Mouse (Mus musculus) testis, adult 2 months (tissue): ENCODE data around the gene Zfp654. TPM values are rescaled to one million over a fixed set of nuclear protein-coding genes. Genes with fewer than 3 reads are reported as not detected.

Source experiments
- H3K27ac ChIP-seq: fragments of 200-500 bp; 2 replicates; pipeline ENCODE4 v1.5.1; 2012; ENCODE audit warnings: low read depth, low read length; ENCODE audit not compliant: control insufficient read depth, insufficient read depth
- H3K27me3 ChIP-seq: fragments of 200-500 bp; 2 replicates; pipeline ENCODE4 v1.6.1; 2012; ENCODE audit warnings: mild to moderate bottlenecking, low read length, moderate library complexity; ENCODE audit not compliant: control insufficient read depth, insufficient read depth
- H3K36me3 ChIP-seq: fragments of 200-500 bp; 2 replicates; pipeline ENCODE4 v1.6.1; 2012; ENCODE audit warnings: mild to moderate bottlenecking, low read length; ENCODE audit not compliant: control insufficient read depth, insufficient read depth
- H3K4me1 ChIP-seq: fragments of 200-500 bp; 2 replicates; pipeline ENCODE4 v1.6.1; 2012; ENCODE audit warnings: low read length; ENCODE audit not compliant: control insufficient read depth, insufficient read depth
- H3K4me3 ChIP-seq: fragments of 200-500 bp; 2 replicates; pipeline ENCODE4 v1.5.1; 2012; ENCODE audit warnings: low read depth, mild to moderate bottlenecking, low read length, moderate library complexity, mixed read lengths; ENCODE audit not compliant: control insufficient read depth
- CTCF ChIP-seq: fragments of 200-500 bp; IDR thresholded peaks from 2 replicates; pipeline ENCODE4 v1.5.1; 2012; ENCODE audit warnings: low read depth, mild to moderate bottlenecking, inconsistent platforms, low read length, moderate library complexity; ENCODE audit not compliant: control insufficient read depth, insufficient read depth, insufficient replicate concordance
- POLR2A ChIP-seq: fragments of 200-500 bp; IDR thresholded peaks from 2 replicates; pipeline ENCODE4 v1.6.1; 2012; ENCODE audit warnings: low read depth, mild to moderate bottlenecking, inconsistent platforms, low read length, moderate library complexity; ENCODE audit not compliant: control insufficient read depth
- polyA plus RNA-seq: library from polyadenylated mRNA; depleted of rRNA; stranded (reverse); fragments of >200 nt; gene quantifications from 2 replicates; pipeline ENCODE4 v1.2.3, GENCODE M21; 2012

Zfp654 gene
- polyA plus RNA-seq, 1 experiment = 41.3 TPM

DNA sequence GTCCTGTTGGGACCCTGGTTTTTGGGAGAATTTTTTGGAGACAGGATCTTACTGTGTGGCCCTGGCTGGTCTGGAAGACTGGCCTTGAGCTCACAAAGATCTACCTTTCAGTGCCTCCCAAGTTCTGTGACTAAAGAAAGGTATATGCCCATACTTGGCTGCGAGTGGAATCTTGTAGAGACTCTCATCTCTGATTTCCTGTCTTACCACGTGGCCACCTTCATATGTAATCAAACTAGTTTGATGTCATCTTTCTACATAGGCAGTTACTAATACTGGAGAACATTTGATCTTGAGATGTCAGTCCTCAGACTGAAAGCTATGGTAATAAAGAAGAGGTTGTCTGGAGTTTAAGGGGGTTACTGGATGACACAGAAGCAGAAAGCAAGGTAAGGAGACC is 30.0 kb upstream of the Zfp654 start:
- no peak overlapping the region for H3K4me3 ChIP-seq
- H3K27ac ChIP-seq = no peak overlapping the region
- no peaks in the 10 kb centered on the region; the same call in 1 of the 2 replicates for H3K4me1 ChIP-seq
- no peaks in the 10 kb centered on the region for H3K27me3 ChIP-seq
- no peaks in the 10 kb centered on the region for H3K36me3 ChIP-seq
- TF ChIP-seq CTCF (no peak), POLR2A (no peak)

DNA sequence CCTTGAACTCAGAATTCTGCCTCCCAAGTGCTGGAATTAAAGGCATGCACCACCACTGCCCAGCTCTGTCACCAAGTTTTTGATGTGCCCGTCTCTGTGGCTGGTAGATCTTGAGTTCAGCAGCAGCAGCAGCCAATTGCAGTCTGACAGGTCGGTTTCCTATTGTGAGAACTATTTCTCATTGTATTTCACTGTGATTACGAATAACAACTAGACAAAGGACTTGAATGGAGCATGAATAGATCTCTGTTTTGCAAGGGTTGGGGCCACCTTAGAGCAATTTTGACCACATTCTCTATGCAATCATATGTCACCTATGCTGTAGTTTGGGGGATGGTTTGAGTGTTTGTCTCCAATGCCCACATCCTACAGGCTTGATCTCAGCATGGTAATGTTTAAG is 29.5 kb upstream of the Zfp654 start:
- no peaks in the 10 kb centered on the region for H3K36me3 ChIP-seq
- H3K4me1 ChIP-seq = no peaks in the 10 kb centered on the region; the same call in 1 of the 2 replicates
- no peaks in the 10 kb centered on the region for H3K27me3 ChIP-seq
- no peak overlapping the region for H3K4me3 ChIP-seq
- no peak overlapping the region for H3K27ac ChIP-seq
- no peak for TF ChIP-seq POLR2A

DNA sequence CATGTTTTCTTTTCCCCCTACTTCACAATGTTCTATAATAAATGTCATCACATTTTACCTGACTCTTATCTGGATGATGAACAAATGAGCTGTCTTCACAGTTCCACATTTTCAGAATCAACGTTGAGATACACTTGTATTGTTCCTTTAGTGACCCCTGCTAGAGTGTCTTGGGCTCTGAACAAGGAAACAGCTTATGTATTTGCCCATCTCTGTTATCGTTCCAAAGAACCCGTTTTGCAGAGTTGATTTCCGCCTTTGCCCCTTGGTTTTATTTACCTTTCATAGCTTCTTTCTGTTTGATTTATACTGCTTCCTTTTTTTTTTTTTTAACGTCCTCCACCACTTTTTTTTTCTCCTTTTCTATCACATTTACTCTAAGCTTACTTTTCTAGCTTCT is 28.3 kb upstream of the Zfp654 start:
- Histone ChIP-seq H3K36me3 (no peaks in the 10 kb centered on the region), H3K27ac (no peak overlapping the region), H3K4me3 (no peak overlapping the region), H3K27me3 (no peaks in the 10 kb centered on the region), H3K4me1 (no peaks in the 10 kb centered on the region; the same call in 1 of the 2 replicates)
- TF ChIP-seq CTCF = no peak
- TF ChIP-seq POLR2A = no peak

DNA sequence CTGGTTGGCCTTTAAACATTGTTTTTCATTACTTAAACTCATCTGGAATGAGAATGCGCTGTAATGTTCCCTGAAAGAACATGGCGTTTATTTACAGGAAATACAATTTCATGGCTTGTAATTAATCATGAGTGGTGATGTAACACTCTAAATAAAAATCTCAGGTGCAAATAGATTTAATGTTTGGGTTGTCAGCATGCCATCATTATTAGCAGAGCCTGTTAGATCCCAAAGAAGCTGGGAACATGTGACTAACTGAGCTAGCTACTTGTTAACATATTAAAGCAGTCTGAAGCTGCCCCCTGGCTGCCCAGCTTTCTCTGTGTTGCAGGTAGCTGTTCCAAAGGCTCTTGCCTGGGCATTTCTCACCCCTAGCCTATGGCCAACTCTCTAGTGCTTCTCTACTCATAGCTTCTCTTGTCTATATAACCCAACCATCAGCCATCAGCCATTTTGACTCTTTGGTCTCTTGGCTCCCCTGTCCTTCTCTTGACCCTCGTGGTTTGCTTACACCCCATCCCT is 27.2 kb upstream of the Zfp654 start:
- no peaks in the 10 kb centered on the region for H3K4me1 ChIP-seq
- TF ChIP-seq POLR2A (no peak), CTCF (no peak)
- H3K4me3 ChIP-seq = no peak overlapping the region
- no peaks in the 10 kb centered on the region for H3K36me3 ChIP-seq
- H3K27ac ChIP-seq = no peak overlapping the region
- no peaks in the 10 kb centered on the region for H3K27me3 ChIP-seq

DNA sequence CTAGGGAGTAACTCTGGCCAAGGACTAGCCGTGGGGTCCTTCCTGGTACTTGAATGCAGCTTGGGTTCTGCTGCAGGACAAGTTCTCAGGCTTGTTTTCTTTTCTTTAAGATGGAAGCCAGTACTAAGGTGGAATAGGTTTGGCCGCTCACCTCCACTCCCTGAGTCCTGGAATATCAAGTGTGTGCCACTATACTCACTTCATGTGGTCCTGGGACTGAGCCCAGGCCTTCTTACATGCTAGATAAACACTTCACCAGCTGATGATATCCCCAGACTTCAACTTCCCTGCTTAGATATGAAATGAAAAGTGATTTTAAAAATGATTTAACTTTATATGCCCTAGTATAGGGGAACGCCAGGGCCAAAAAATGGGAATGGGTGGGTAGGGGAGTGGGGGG is 25.9 kb upstream of the Zfp654 start:
- H3K27ac ChIP-seq = no peak overlapping the region
- H3K27me3 ChIP-seq = no peaks in the 10 kb centered on the region
- H3K4me3 ChIP-seq = no peak overlapping the region
- TF ChIP-seq POLR2A (no peak), CTCF (no peak)
- no peaks in the 10 kb centered on the region for H3K36me3 ChIP-seq
- H3K4me1 ChIP-seq = no peaks in the 10 kb centered on the region

DNA sequence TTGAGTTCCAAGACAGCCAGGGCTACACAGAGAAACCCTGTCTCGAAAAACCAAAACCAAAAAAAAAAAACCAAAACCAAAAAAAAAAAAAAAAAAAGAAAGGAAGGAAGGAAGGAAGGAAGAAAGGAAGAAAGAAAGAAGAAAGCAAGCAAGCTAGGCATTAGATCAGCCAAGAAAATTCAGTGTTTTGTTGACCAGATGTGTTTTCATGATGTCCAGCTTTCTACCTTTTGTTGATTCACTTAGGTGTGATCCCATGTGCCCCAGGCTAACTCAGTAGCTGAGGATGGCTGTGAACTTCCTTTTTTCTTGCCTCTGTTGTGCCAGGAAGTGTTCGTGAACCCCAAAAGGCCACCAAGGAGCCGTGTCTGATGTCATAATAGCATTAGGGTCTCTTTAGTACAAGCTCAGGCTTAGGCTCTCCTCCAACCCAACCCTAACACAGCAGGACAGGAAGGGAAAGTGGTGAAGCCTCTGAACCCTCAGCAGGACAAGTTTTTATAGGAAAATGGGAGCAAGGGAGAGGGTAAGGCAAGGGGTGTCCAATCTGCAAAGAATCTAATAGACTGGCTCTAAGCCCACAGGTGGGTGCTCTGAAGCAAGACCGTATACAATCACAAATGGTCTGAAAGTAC is 25.3 kb upstream of the Zfp654 start:
- no peak for TF ChIP-seq POLR2A
- TF ChIP-seq CTCF = no peak
- no peaks in the 10 kb centered on the region for H3K27me3 ChIP-seq
- no peak overlapping the region for H3K27ac ChIP-seq
- no peak overlapping the region; the same call in 1 of the 2 replicates for H3K4me3 ChIP-seq
- H3K4me1 ChIP-seq = no peaks in the 10 kb centered on the region
- H3K36me3 ChIP-seq = no peaks in the 10 kb centered on the region

DNA sequence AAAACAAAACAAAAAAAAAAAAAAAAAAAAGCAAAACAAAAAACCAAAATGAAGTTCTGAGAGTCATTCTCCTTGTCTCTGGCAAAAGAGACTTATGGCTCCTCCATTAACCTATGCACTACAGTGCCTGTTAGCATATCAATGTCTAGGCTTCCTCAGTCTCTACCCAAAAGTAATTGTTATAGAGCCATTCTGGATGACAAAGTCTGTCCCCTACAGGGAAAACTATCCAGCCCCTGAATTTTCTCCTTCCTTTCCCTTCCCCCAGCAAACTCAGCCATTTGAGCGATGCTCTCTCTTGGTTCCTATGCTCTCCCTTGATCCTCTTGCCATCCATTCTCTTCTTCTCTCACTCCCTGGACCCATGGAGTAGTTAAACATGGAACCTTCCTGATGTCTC is 24.4 kb upstream of the Zfp654 start:
- Histone ChIP-seq H3K4me1 (no peaks in the 10 kb centered on the region), H3K4me3 (no peak overlapping the region), H3K36me3 (no peaks in the 10 kb centered on the region), H3K27ac (no peak overlapping the region), H3K27me3 (no peaks in the 10 kb centered on the region)
- no peak for TF ChIP-seq CTCF
- no peak for TF ChIP-seq POLR2A
